Mouse (Mus musculus): Measurements from ENCODE around the gene Pfas. TPM values are rescaled to one million over a fixed set of nuclear protein-coding genes. Genes with fewer than 3 reads are reported as not detected.
"Not testable (repeated sequence)": the region's sequence is repeated elsewhere in the genome, so short reads cannot be mapped to it uniquely, and the experiment has no call there.

The Pfas gene
- total RNA-seq, 2 experiments from 2014 or later: 22.1 to 23.4 TPM

GRCm38 (mm10) chr11:68940516-68940915, 67.7 kb downstream of the Pfas start:
- peak in 1 of 2 experiments; percentile 5 for DNase-seq (ENCODE audit: low spot score in 2 of 2)

GRCm38 (mm10) chr11:68939451-68940304, 68.6 kb downstream of the Pfas start:
- DNase-seq (ENCODE audit: low spot score in 2 of 2): peak; percentile 86 to 93

- DNase-seq (ENCODE audit: low spot score in 2 of 2): not testable (repeated sequence)
Observed at GRCm38 (mm10) chr11:68936951-68937350, 71.3 kb downstream of the Pfas start.

Small RNAs within 50 kb of the gene (microRNA-seq; reads per million reads assigned to microRNA genes)
- 0 to 1.2 reads per million in 2 experiments for gene Mir3062

Other genes with a start within 250 kb of the Pfas start
- 10 to 100 TPM; 95.9 to 98.2 TPM for gene Ndel1, start 136.6 kb downstream of the Pfas start, total RNA-seq (2021)
- not detected for gene Rnf222, start 119.9 kb downstream of the Pfas start, total RNA-seq (2021)
- 100 to 1,000 TPM; 802 to 835 TPM for gene Rpl26, start 106.9 kb downstream of the Pfas start, total RNA-seq (2021)
- gene Odf4, start 81.4 kb downstream of the Pfas start, total RNA-seq (2021): not detected
- 1 to 10 TPM; 9.3 to 9.6 TPM for gene Arhgef15, start 51.0 kb downstream of the Pfas start, total RNA-seq (2021)
- 1 to 10 TPM; 4.2 to 5.3 TPM for gene Slc25a35, start 40.3 kb downstream of the Pfas start, total RNA-seq (2021)
- gene Rangrf, start 33.3 kb downstream of the Pfas start, total RNA-seq (2021): 10 to 100 TPM; 16.9 to 19.4 TPM
- gene Ctc1, start 7.5 kb upstream of the Pfas start, total RNA-seq (2021): 10 to 100 TPM; 34.3 to 39.2 TPM
- gene Aurkb, start 37.2 kb upstream of the Pfas start, total RNA-seq (2021): not detected
- 10 to 100 TPM; 32.9 to 36.4 TPM for gene Borcs6, start 51.3 kb upstream of the Pfas start, total RNA-seq (2021)
- 10 to 100 TPM; 15.2 to 21.0 TPM for gene Tmem107, start 62.3 kb upstream of the Pfas start, total RNA-seq (2021)
- 1,000 to 10,000 TPM in 1 of 2 experiments, 100 to 1,000 TPM in 1; 995 to 1,010 TPM for gene Vamp2, start 80.0 kb upstream of the Pfas start, total RNA-seq (2021)
- 100 to 1,000 TPM in 1 of 2 experiments, 10 to 100 TPM in 1; 92.9 to 115 TPM for gene Per1, start 86.8 kb upstream of the Pfas start, total RNA-seq (2021)
- 1 to 10 TPM; 1.1 to 1.6 TPM for gene Hes7, start 111.9 kb upstream of the Pfas start, total RNA-seq (2021)
- gene 9130213A22Rik, start 114.1 kb upstream of the Pfas start, total RNA-seq (2021): 1 to 10 TPM; 1.3 to 1.6 TPM
- gene Aloxe3, start 117.4 kb upstream of the Pfas start, total RNA-seq (2021): 1 to 10 TPM; 8.6 to 9.1 TPM
- gene Alox12b, start 148.5 kb upstream of the Pfas start, total RNA-seq (2021): 10 to 100 TPM; 10.7 to 18.4 TPM
- 10 to 100 TPM in 1 of 2 experiments, 1 to 10 TPM in 1; 8.6 to 10.1 TPM for gene Alox8, start 189.4 kb upstream of the Pfas start, total RNA-seq (2021)
- gene Gucy2e, start 228.6 kb upstream of the Pfas start, total RNA-seq (2021): 1 to 10 TPM; 1.5 to 1.6 TPM

Measured in layer of hippocampus, adult 18-20 months (tissue).